Mouse (Mus musculus) ES-Bruce4 (cell line): ENCODE results near the gene Ermp1. TPM values are rescaled to one million over a fixed set of nuclear protein-coding genes. Genes with fewer than 3 reads are reported as not detected.

ENCODE experiments used
- H3K27ac ChIP-seq: 2 replicates; pipeline ENCODE4 v1.5.1; 2012; ENCODE audit warnings: low read length, inconsistent platforms; ENCODE audit not compliant: insufficient read depth
- H3K27me3 ChIP-seq: 2 replicates; pipeline ENCODE4 v1.6.1; 2012; ENCODE audit warnings: mild to moderate bottlenecking, low read length, inconsistent platforms; ENCODE audit not compliant: control insufficient read depth, poor library complexity, insufficient read depth, severe bottlenecking
- H3K36me3 ChIP-seq: 2 replicates; pipeline ENCODE4 v1.6.1; 2012; ENCODE audit warnings: inconsistent platforms, mild to moderate bottlenecking, low read length, moderate library complexity; ENCODE audit not compliant: control insufficient read depth, poor library complexity, insufficient read depth, severe bottlenecking
- H3K4me1 ChIP-seq: one replicate; pipeline ENCODE4 v1.8.1; 2011; ENCODE audit warnings: low read length; ENCODE audit not compliant: control insufficient read depth, insufficient read depth
- H3K4me3 ChIP-seq: 2 replicates; pipeline ENCODE4 v1.5.1; 2011; ENCODE audit warnings: low read depth, mild to moderate bottlenecking, low read length
- H3K9ac ChIP-seq: 2 replicates; pipeline ENCODE4 v1.6.1; 2012; ENCODE audit warnings: low read depth, mild to moderate bottlenecking, inconsistent platforms; ENCODE audit not compliant: poor library complexity, severe bottlenecking
- H3K9me3 ChIP-seq: replicated peaks from 2 replicates; pipeline ENCODE4 v1.6.1; 2012; ENCODE audit warnings: mild to moderate bottlenecking, low read length, inconsistent platforms; ENCODE audit not compliant: control insufficient read depth, poor library complexity, insufficient read depth, severe bottlenecking
- CTCF ChIP-seq: IDR thresholded peaks from one replicate; pipeline ENCODE4 v1.8.1; 2011; ENCODE audit warnings: low read depth, low read length
- EP300 ChIP-seq: IDR thresholded peaks from 2 replicates; pipeline ENCODE4 v1.6.1; 2011; ENCODE audit warnings: low read depth, low read length; ENCODE audit not compliant: insufficient read depth
- POLR2A ChIP-seq: IDR thresholded peaks from one replicate; pipeline ENCODE4 v1.8.1; 2011; ENCODE audit warnings: low read length; ENCODE audit not compliant: insufficient read depth
- polyA plus RNA-seq: library from polyadenylated mRNA; stranded (reverse); fragments of >200 nt; gene quantifications from 2 replicates; pipeline ENCODE4 v1.2.4, GENCODE M21; 2011; ENCODE audit warnings: low read depth; ENCODE audit not compliant: missing spikeins, insufficient read depth, insufficient read length

Gene Ermp1
- polyA plus RNA-seq, 1 experiment = 67.9 TPM

GRCm38 (mm10) chr19:29563258-29563779 lies 84.9 kb downstream of the Ermp1 start:
- TF ChIP-seq EP300 (no peak), POLR2A (no peak), CTCF (no peak)
- no peaks in the 10 kb centered on the region for H3K4me1 ChIP-seq
- H3K36me3 ChIP-seq = no peaks in the 10 kb centered on the region
- H3K9ac ChIP-seq = no peak overlapping the region
- no peak overlapping the region for H3K4me3 ChIP-seq
- no peaks in the 10 kb centered on the region for H3K27me3 ChIP-seq
- H3K27ac ChIP-seq = no peak overlapping the region
- no peaks in the 10 kb centered on the region for H3K9me3 ChIP-seq

DNA sequence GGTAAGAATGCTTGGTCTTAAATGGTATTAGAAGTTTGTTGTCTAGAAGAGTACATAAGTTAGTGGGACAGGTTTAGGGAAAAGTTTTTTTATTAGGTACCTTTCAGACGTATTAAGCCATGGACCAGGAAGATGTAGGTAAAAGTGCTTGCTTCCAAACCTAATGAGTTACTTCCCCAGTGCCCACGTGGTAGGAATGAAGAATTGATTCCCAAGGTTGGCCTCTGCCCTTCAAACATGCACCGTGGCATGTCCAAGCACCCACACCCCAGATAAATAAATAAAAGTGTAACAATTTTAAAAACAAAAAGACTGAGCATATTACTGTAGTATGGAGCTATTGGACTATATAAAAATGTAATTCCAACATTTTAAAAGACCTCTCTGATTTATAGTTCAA lies 85.6 kb downstream of the Ermp1 start:
- Histone ChIP-seq H3K9me3 (no peaks in the 10 kb centered on the region), H3K4me1 (no peaks in the 10 kb centered on the region), H3K27ac (no peak overlapping the region), H3K9ac (no peak overlapping the region), H3K27me3 (no peaks in the 10 kb centered on the region), H3K4me3 (no peak overlapping the region), H3K36me3 (no peaks in the 10 kb centered on the region)
- TF ChIP-seq CTCF (no peak), POLR2A (no peak)

GRCm38 (mm10) chr19:29562166-29562565 lies 86.0 kb downstream of the Ermp1 start:
- H3K4me1 ChIP-seq = no peaks in the 10 kb centered on the region
- no peaks in the 10 kb centered on the region for H3K36me3 ChIP-seq
- H3K9ac ChIP-seq = no peak overlapping the region
- H3K4me3 ChIP-seq = no peak overlapping the region
- H3K27ac ChIP-seq = no peak overlapping the region
- H3K9me3 ChIP-seq = no peaks in the 10 kb centered on the region
- TF ChIP-seq CTCF (no peak), EP300 (no peak), POLR2A (no peak)
- no peaks in the 10 kb centered on the region for H3K27me3 ChIP-seq

Other genes with a start within 250 kb of the Ermp1 start
- not detected in 2 replicates for gene Pdcd1lg2, start 237.5 kb downstream of the Ermp1 start, polyA plus RNA-seq
- 49.7 and 50.2 TPM in 2 replicates for gene Ric1, start 126.1 kb downstream of the Ermp1 start, polyA plus RNA-seq
- gene Mlana, start 49.4 kb upstream of the Ermp1 start, polyA plus RNA-seq = 0.99 TPM in 1 of 2 replicates, not detected in the other
- 33.7 and 33.8 TPM in 2 replicates for gene 9930021J03Rik, start 157.6 kb upstream of the Ermp1 start, polyA plus RNA-seq
- gene Ranbp6, start 164.6 kb upstream of the Ermp1 start, polyA plus RNA-seq = 7.5 and 9.9 TPM in 2 replicates